Mouse (Mus musculus) adrenal gland, adult 18-20 months (tissue): ENCODE measurements around the gene Rad51b. TPM values are rescaled to one million over a fixed set of nuclear protein-coding genes. Genes with fewer than 3 reads are reported as not detected.

Experiments
- DNase-seq, 2 experiments: peaks; one replicate each; pipeline ENCODE4 v3.0.0; 2021 to 2022; ENCODE audit warnings: low spot score in 2 of 2
- total RNA-seq, 2 experiments: library from RNA; stranded (reverse); gene quantifications; 1 replicate in 1 of 2; 2 replicates in 1 of 2; pipeline ENCODE4 v1.2.3; 2021

Gene Rad51b
- total RNA-seq, 2 experiments from 2014 or later, result 0.26 to 0.46 TPM

DNA sequence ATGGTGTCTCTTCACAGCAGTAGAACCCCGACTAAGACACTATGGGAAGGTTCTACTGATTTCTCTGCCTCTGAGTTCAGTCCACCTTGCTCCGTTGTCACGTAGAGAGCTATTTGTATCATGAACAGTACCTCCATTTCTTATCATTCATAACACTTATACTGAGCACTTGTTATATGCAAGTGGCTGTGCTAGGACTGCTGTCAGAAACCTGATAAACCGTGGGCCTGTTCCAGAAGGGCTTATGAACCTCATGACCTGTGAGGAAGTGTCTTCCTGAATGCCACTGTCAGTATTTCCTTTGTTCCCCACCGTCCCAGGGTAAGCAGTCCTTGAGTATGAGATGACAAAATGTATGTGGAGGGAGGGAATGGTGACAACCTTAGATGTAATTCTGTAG lies 181.7 kb downstream of the Rad51b start:
- DNase-seq, result no peak

- DNase-seq, result no peak
Observed at GRCm38 (mm10) chr12:79485501-79485900, 188.4 kb downstream of the Rad51b start.

GRCm38 (mm10) chr12:79488590-79489242 lies 191.6 kb downstream of the Rad51b start:
- DNase-seq, result no peak

DNA sequence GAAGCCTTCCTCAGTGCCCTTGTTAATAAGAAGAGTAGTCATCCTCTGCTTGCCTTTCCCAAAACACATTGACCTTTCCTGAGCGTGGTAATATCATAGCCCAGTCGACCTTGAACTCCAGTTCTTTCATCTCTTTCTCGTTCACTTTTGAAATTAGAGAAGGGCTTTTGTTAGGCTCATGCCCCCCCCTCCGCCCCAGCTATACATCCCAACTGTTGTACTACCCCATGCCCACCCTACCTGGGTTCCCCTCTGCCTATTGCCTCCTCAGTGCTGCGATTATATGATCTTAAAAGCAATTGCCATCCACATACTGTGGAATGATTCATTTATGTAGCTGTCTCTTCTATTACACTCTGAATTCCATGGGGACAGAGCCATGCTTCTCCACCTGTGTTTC lies 193.5 kb downstream of the Rad51b start:
- DNase-seq, result no peak

DNA sequence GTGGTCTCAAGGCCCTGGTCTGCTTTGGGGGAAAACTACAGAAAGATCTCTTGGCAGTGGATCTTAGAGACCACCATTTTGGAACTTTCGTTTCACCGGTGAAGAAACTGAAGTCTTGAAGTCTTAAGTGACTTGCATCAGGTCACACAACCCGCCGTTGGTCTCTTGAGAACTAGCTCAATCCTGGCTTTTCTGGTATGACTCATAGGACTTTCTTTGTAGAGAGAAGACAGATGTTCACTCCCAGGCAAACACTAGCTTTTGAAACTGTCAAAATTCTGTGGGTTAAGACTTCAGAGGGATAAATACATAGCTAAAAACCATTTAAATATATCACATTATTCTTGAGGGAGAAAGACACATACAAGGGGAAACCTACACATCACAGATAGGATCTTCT lies 195.1 kb downstream of the Rad51b start:
- DNase-seq, result no peak

GRCm38 (mm10) chr12:79492613-79493012 lies 195.5 kb downstream of the Rad51b start:
- DNase-seq, result no peak

DNA sequence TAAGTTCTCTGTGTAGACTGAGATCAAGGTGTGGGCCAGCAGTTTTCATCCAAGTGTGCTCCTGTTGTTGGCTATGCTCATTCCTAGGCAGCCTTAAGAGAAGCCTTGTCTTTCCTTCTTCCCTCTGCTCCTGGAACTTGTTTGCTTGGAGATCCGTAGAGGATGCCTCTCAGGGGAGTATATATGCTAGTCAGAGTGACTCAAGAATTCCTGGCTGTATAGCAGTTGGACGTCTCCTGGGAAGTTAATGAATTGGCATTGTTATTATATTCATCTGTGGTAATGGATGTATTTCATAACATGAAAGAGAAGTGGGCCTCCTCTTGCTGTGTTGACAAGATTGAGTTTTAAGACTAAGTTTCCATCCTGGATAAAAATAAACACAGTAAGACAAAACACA lies 196.4 kb downstream of the Rad51b start:
- no peak for DNase-seq

DNA sequence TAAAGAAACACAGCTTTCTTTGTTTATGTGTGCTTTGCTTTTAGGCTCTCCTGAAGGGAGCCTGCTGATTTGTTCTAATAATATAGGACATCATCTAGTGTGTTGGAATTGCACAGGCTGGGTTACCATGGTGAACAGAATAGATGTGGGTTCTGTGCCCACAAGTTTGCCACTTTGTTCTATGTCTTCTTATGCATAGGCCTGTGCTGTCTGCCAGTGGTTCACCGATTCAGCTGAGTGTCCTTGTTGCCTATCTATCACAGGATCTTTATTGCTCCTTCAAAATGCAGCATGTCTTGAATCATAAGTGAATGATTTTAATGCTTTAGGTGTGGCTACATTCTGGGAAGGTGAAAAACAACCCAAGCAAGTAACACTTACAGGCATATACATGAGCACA lies 201.2 kb downstream of the Rad51b start:
- no peak for DNase-seq

GRCm38 (mm10) chr12:79499809-79500208 lies 202.7 kb downstream of the Rad51b start:
- no peak for DNase-seq

DNA sequence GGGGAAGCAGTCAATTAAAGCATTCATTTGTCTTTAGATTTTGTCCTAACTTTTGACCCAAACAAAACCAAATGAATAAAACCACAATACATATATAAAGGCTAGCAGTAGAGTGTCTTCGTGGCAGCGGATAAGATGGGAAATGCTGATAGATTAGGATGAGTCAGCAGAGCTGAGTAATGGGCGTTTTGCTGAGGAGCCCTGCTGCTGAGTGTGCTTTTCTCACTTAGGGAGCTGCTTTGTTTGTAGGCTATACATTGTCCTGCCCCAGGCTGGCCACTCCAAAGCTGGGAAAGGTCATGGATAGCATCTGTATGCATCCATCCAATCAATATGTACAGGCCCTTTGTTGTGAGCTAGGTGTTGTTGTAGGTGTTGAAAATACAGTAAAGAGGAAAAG lies 204.8 kb downstream of the Rad51b start:
- no peak for DNase-seq

- DNase-seq, result no peak
Observed at GRCm38 (mm10) chr12:79502862-79503581, 205.9 kb downstream of the Rad51b start.

DNA sequence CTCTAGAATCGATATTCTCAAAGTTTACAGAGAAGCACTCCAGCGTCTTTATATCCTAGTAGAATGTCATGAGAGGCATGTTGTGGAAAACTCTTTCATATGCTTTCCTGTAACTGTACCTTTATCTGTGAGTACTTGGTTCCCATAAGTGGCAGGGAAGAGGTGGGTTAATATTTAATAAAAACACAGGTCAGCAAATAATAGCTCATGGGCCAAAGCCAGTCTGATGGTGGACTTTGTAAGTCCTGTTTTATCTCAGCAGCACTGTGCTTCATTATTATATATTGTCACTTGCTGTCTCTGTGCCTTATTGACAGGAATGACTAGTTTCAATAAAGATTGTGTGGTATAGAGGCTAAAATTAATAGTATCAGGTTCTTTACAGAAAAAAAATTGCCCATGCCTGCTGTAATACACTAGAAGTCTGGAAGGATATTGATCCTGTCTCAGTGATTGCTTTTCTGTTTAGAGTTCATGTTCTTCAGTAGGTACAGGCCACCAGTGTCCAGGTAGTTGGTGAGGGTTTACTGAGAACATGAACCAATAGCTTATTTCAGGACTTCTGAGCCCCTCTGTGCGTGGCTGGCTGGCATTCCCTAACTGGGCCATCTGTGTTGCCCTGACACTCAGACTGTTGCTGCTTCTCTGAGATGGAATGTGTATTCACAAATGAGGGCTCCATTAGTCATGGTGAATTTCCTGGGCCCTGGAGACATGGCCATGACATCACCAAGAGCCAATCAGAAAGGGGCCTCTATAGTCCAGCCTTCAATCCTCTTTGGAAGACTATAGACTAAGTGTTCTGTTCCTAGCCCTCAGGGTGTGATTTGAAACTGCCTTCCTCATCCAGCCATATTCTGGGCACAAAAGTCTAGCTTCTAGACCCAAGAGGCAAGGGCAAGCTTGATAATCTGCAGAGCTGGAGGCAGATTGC lies 206.8 kb downstream of the Rad51b start:
- no peak for DNase-seq

- DNase-seq, result no peak
Observed at GRCm38 (mm10) chr12:79504641-79505040, 207.6 kb downstream of the Rad51b start.

GRCm38 (mm10) chr12:79506421-79506820 lies 209.3 kb downstream of the Rad51b start:
- no peak for DNase-seq

- no peak for DNase-seq
Observed at GRCm38 (mm10) chr12:79507141-79507681, 210.1 kb downstream of the Rad51b start.

DNA sequence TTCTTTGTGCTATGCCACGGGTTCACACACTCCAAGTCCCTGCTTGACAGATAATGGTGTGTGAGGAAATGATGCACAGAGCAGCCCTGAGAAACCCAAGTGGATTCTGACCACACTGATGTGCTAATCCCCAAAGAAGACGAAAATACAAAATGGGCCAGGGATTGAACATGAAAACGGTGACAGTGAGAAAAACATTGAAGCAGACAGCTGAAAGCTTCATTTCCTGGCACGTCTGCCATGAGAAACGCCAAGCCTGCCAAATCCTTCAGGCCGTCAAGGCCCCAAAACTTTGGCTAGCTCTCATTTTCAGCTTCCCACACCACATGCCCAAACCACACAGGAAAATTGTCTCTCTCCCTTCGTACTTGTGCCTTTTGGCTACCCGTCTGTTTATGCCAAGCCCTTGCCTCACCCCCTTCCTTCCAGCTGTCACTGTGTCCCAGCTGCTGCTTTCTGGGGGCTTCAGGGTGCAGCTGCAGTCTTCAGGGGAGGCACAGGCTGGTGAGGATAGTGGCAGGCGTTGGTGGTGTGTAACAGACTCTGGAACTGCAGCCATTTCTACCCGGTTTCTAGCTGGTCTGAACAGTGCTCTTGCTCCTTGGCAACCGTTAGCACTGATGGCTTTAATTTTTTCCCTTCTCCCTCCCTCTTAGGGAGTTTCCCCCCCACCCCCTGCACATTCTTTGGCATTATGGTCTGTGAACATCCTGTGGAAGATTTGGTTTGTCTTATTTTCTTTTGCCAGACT lies 214.5 kb downstream of the Rad51b start:
- DNase-seq, result no peak

DNA sequence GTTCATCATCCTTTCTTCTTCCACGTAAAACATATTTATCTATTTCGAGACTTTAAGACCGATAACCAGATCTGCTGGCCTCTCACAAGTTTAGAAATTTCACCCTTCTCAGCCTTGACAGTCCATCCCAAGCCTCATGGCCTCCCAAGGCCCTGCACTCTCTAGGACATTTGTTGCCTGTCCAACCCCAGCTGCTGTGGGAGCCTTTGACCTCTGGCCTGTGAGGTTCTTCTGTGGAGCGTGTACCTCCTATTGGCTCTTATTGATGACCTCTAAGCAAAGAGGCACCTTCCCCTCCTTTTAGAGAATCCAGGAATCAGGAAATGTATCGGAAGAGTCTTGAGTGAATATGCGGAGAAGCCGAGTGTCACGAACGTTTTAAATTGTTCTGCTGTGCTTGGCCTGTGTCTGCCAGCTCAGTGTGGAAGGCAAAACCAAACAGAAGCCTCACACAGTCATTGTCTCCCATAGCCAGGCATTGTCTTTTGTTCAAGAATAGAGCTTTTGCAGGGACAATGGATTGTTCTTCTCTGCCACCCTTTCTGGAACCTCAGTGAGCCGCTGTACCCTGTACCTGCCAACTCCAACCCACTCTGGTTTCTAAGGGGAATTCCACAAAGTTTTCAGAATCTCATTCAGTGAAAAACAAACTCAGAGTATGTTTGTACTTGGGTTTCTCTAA lies 215.3 kb downstream of the Rad51b start:
- no peak for DNase-seq

DNA sequence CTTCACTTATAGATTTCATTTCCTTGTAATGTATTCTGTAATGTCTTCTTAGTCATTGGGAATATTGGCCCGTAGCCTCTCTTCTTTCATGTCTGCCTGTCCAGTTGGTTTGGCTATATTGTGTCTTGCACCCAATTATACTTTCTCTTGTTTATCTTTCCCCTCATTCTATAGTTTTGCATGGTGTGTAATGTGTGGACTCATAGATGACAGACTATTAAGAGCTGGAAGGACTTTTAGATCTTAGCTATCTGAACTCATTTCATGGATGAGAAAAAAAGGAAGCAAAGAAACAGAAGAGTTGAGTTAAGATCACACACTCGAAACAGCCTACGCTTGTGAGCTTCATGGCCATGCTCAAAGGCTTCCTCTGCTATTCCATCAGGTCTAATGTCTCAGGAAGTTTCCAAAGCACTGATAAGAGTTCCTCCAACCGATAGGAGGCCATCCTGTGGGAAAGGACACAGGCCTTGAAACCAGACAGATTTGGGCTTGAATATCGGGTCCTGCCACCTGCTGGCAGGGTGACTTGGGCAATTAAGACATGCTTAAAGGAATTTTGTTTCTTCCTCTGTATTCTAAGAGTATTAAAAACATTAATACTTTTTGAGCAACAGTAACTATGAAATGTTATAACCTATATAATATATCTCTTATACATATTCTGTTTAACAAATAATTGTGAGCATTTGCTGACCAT lies 216.1 kb downstream of the Rad51b start:
- DNase-seq, result no peak

GRCm38 (mm10) chr12:79514680-79515079 lies 217.6 kb downstream of the Rad51b start:
- DNase-seq, result no peak

DNA sequence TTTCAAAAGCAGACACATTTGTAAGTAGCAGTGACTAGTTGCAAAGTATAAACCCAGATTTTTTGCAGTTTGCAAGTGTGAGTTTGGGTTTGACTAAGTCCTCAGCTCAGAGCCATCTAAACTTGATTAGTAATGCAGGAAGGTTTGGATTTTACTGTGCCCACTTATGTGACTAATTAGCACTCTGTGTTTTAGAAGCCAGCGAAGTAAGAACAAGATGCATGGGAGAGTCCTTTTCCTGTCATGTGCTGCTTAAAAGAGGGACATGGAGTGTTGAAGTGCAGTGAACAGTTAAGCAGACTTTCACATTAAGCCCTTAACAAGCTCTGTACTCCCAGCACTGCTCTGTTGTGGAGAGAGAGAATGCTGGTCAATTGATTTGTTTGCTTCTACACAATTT lies 225.3 kb downstream of the Rad51b start:
- no peak for DNase-seq
